Mouse (Mus musculus) stomach, postnatal 0 days (tissue): ENCODE results near the gene Sugct. TPM values are rescaled to one million over a fixed set of nuclear protein-coding genes. Genes with fewer than 3 reads are reported as not detected.

ENCODE experiments used
- ATAC-seq: fragments of 200-750 bp; cut with Nextera tagmentation; 2 replicates; pipeline ENCODE4 v1.8.0; 2017; ENCODE audit not compliant: low FRiP score, low TSS enrichment
- DNase-seq: peaks from one replicate; pipeline ENCODE4 v3.0.0-alpha.2; 2016; ENCODE audit warnings: low spot score
- H3K27ac ChIP-seq: fragments of 300-500 bp; sonication (generic); replicated peaks from 2 replicates; pipeline ENCODE4 v1.5.1; 2014; ENCODE audit warnings: mild to moderate bottlenecking, control low read depth
- H3K27me3 ChIP-seq: fragments of 300-500 bp; sonication (generic); 2 replicates; pipeline ENCODE4 v1.6.1; 2014; ENCODE audit warnings: low read length; ENCODE audit not compliant: control insufficient read depth, insufficient read depth
- H3K36me3 ChIP-seq: fragments of 300-500 bp; sonication (generic); 2 replicates; pipeline ENCODE4 v1.6.1; 2014; ENCODE audit warnings: low read length, mixed read lengths; ENCODE audit not compliant: control insufficient read depth, insufficient read depth
- H3K4me1 ChIP-seq: fragments of 300-500 bp; sonication (generic); replicated peaks from 2 replicates; pipeline ENCODE4 v1.6.1; 2014; ENCODE audit warnings: antibody characterized with exemption; ENCODE audit not compliant: control insufficient read depth, insufficient read depth
- H3K4me2 ChIP-seq: fragments of 300-500 bp; sonication (generic); replicated peaks from 2 replicates; pipeline ENCODE4 v1.6.1; 2014; ENCODE audit warnings: low read depth, mild to moderate bottlenecking, control low read depth, moderate library complexity
- H3K4me3 ChIP-seq: fragments of 300-500 bp; sonication (generic); 2 replicates; pipeline ENCODE4 v1.5.1; 2014; ENCODE audit warnings: low read depth, low read length, control low read depth
- H3K9ac ChIP-seq: fragments of 300-500 bp; sonication (generic); 2 replicates; pipeline ENCODE4 v1.6.1; 2014; ENCODE audit warnings: mild to moderate bottlenecking, low read length, control low read depth, mixed read lengths
- H3K9me3 ChIP-seq: fragments of 300-500 bp; sonication (generic); 2 replicates; pipeline ENCODE4 v1.6.1; 2016; ENCODE audit warnings: low read length; ENCODE audit not compliant: control insufficient read depth
- CTCF ChIP-seq: IDR thresholded peaks from 2 replicates; pipeline ENCODE4 v1.5.1; 2016; ENCODE audit warnings: antibody characterized with exemption, low read depth, mild to moderate bottlenecking, moderate library complexity
- EP300 ChIP-seq: optimal IDR thresholded peaks from 2 replicates; pipeline ENCODE3; 2016; ENCODE audit warnings: antibody characterized with exemption
- WGBS: fragments of 180-500 bp; shearing (Covaris S2); extraction: QIAGEN DNeasy Blood & Tissue Kit; methylation state at CpG from one replicate; pipeline ENCODE4 v1.1.7; 2014; 5-methylcytosine and 5-hydroxymethylcytosine counted together
- polyA plus RNA-seq: library from polyadenylated mRNA; unstranded; fragments of >200 nt; fragmentation: Nextera tagmentation; extraction: Ambion mirVana; gene quantifications from 2 replicates; pipeline ENCODE4 v1.2.1, GENCODE M21; 2015

The Sugct gene
- polyA plus RNA-seq, 1 experiment from 2014 or later: 6.1 TPM

DNA sequence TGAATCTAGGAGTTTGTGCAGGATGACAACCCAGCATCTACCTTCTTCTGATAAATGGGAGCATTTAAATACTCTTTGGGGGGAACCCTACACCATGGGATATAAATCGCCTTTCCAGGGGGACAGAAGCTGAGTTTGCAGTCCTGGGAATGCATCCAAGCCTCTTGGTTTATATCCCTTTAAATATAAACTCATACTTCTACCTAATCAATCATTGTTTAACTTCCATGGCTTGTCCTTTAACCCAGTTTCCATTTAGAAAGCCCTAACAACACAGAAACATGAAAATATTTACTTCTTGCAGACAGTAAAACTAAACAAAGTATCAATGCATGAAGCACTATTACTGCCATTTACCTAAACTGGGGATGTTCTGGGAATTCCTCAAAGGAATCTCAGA is 3.9 kb downstream of the Sugct start:
- TF ChIP-seq CTCF: no peak
- no peak for TF ChIP-seq EP300
- Histone ChIP-seq H3K4me3 (no peak overlapping the region), H3K27me3 (no peaks in the 10 kb centered on the region), H3K9me3 (no peaks in the 10 kb centered on the region), H3K36me3 (no peaks in the 10 kb centered on the region), H3K4me2 (no peak overlapping the region), H3K9ac (no peak overlapping the region), H3K27ac (no peak overlapping the region), H3K4me1 (no peaks in the 10 kb centered on the region)
- DNase-seq: no peak
- WGBS: 38% methylated on average over 1 of the region's 1 CpGs
- ATAC-seq: no peak

DNA sequence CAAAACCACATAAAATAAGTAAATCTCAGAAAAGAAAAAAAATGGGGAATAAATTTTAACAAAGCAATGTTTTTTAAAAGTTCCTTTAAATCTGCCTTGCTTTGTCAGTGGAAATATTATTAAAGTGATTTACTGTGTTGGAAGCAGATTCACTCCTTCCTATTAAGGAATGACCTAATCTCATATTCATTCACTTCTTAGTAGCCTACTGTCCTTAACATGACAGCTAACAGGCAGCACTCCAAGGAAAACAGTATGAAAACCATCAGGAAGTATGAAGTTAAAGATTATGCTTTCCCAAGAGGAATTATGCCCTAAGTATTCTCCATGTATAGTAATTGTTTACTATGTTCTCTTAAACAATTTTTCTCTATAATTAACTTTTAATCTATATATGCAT is 4.7 kb downstream of the Sugct start:
- no peaks in the 10 kb centered on the region for H3K36me3 ChIP-seq
- H3K27ac ChIP-seq: no peak overlapping the region
- no peak for ATAC-seq
- no peaks in the 10 kb centered on the region for H3K9me3 ChIP-seq
- TF ChIP-seq EP300: no peak
- no peak overlapping the region for H3K4me2 ChIP-seq
- no peaks in the 10 kb centered on the region for H3K27me3 ChIP-seq
- H3K4me1 ChIP-seq: no peaks in the 10 kb centered on the region
- no peak for DNase-seq
- no peak overlapping the region for H3K9ac ChIP-seq
- no peak overlapping the region for H3K4me3 ChIP-seq

DNA sequence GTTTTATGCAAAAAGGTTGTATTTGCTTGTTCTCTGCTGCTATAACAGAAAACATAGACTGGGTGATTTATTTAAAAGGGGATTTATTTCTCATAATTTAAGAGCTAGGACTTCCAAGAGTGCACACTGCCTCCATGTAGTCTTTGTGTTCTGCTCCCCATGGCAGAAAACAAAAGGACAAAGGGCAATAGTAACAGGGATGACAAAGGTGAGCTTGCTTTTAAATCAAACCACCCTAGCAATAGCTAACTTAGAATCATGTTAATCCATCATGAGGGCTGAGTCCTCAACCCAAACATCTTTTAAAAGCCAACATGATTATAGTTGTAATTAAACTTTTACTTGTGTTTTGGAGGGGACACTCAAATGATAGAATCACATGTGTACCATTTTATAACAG is 5.9 kb downstream of the Sugct start:
- no peak overlapping the region for H3K4me3 ChIP-seq
- TF ChIP-seq EP300 (no peak), CTCF (no peak)
- no peak for DNase-seq
- no peak overlapping the region for H3K4me2 ChIP-seq
- ATAC-seq: no peak
- no peak overlapping the region for H3K9ac ChIP-seq
- H3K27ac ChIP-seq: no peak overlapping the region
- no peaks in the 10 kb centered on the region for H3K9me3 ChIP-seq
- no peaks in the 10 kb centered on the region for H3K4me1 ChIP-seq
- no peaks in the 10 kb centered on the region for H3K36me3 ChIP-seq
- H3K27me3 ChIP-seq: no peaks in the 10 kb centered on the region

DNA sequence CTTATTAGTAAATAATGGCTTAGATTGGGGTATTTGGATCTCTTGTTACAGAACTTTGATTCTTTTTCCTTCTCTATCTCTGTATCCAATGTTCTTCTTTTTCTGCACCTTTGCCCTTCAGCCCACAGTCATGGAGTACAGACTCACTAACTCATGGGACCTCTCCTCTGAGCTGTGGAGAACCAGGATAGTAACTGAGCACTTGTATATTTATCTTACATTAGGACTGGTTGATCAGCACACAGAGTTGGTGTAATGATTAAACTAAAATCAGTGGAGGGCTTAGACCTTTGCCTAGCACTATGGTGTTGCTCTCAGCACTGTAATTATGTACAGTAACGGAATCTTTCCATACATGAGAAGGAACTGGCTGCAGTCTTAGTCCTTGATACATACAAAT is 24.2 kb downstream of the Sugct start:
- H3K9ac ChIP-seq: no peak overlapping the region
- TF ChIP-seq CTCF (no peak), EP300 (no peak)
- H3K36me3 ChIP-seq: no peaks in the 10 kb centered on the region
- no peak for ATAC-seq
- no peak overlapping the region for H3K4me2 ChIP-seq
- no peaks in the 10 kb centered on the region for H3K9me3 ChIP-seq
- no peak overlapping the region for H3K27ac ChIP-seq
- no peak overlapping the region for H3K4me3 ChIP-seq
- WGBS: 56% methylated on average over 1 of the region's 1 CpGs
- H3K27me3 ChIP-seq: no peaks in the 10 kb centered on the region
- DNase-seq: no peak
- no peaks in the 10 kb centered on the region for H3K4me1 ChIP-seq

DNA sequence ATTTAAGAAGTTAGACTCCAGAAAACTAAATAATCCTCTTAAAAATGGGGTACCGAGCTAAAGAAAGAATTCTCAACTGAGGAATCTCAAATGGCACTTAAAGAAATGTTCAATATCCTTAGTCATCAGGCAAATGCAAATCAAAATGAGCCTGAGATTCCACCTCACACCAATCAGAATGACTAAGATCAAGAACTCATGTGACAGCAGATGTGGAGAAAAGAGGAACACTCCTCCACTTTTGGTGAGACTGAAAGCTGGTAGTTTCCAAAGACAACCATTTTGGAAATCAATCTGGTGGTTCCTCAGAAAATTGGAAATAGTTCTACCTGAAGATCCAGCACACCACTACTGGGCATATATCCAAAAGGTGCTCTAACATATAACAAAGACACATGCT is 28.0 kb downstream of the Sugct start:
- no peak overlapping the region for H3K4me3 ChIP-seq
- no peak overlapping the region for H3K4me2 ChIP-seq
- no peaks in the 10 kb centered on the region for H3K4me1 ChIP-seq
- ATAC-seq (no peak), DNase-seq (no peak)
- no peaks in the 10 kb centered on the region for H3K36me3 ChIP-seq
- no peak overlapping the region for H3K9ac ChIP-seq
- TF ChIP-seq EP300: no peak
- TF ChIP-seq CTCF: no peak
- 70% methylated on average over 1 of the region's 1 CpGs for WGBS
- no peak overlapping the region for H3K27ac ChIP-seq
- H3K27me3 ChIP-seq: no peaks in the 10 kb centered on the region
- no peaks in the 10 kb centered on the region for H3K9me3 ChIP-seq

DNA sequence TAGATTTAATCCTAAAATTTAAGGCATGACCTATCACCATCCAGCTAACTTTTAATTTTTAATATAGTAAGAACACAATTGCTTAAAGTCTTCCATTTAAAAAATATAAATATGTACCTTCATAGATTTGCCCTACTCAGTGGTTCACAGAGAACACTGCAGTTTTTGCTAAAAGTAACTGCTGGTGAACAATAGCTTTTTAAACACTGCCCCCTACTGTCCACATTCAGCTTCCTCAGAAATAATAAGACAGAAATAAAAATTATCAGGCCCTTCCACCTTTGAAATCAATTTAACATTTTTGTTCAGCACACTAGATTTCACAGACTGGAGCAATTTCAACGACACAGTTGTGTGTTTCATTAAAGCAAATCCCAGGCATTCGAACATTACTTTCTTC is 53.1 kb downstream of the Sugct start:
- DNase-seq (no peak), ATAC-seq (no peak)
- no peaks in the 10 kb centered on the region for H3K27me3 ChIP-seq
- no peak overlapping the region for H3K9ac ChIP-seq
- no peak overlapping the region for H3K4me3 ChIP-seq
- 54% methylated on average over 2 of the region's 2 CpGs for WGBS
- H3K27ac ChIP-seq: no peak overlapping the region
- H3K36me3 ChIP-seq: no peaks in the 10 kb centered on the region
- peak; percentile 61 for TF ChIP-seq CTCF
- no peak for TF ChIP-seq EP300
- H3K4me1 ChIP-seq: no peaks in the 10 kb centered on the region
- H3K9me3 ChIP-seq: no peaks in the 10 kb centered on the region
- H3K4me2 ChIP-seq: no peak overlapping the region
